Mouse (Mus musculus): ENCODE data around the gene Trim59. TPM values are rescaled to one million over a fixed set of nuclear protein-coding genes. Genes with fewer than 3 reads are reported as not detected.

The Trim59 gene
- total and polyA plus RNA-seq, 3 experiments: 0.20 to 2.2 (median 2.1) TPM

DNA sequence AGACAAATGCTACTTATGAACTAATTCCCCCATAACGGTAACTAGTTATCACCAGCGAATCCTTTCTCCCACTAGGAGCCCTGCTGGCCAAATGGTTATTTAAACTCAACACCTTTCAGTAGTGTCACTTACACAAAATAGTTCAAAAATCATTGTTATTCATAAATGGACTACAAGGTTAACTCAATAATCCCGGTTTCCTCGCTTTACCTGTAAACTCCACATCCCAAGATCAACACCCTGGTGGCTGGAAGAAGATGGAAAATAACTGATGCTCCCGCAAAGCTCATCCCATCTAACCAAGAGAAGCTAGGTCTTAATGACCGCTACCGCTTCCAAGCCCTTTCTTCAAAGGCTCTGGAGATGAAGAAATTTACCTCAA lies 40.5 kb downstream of the Trim59 start:
- intact Hi-C loops (cut with DNase I): loop anchor here (2.0 kb wide), 1 partner anchor 41 kb away; the partner anchor contains the start of gene Trim59
- no peaks in the 10 kb centered on the region for H3K79me2 ChIP-seq (replicated peaks; ENCODE audit: control insufficient read depth, insufficient read depth, low read length)
- no peaks in the 10 kb centered on the region for H3K27me3 ChIP-seq (ENCODE audit: control insufficient read depth, insufficient read depth, low read length)
- peak overlapping the region; percentile 95 for H3K27ac ChIP-seq
- peak overlapping the region; percentile 70 for H3K9ac ChIP-seq (ENCODE audit: low read depth, low read length)
- WGBS: 2% methylated on average over 7 of the region's 7 CpGs
- TF ChIP-seq CTCF (IDR thresholded peaks at IDR 0.05) (peak; percentile 57), EP300 (IDR thresholded peaks at IDR 0.05; ENCODE audit: insufficient read depth, low read depth, low read length) (no peak), POLR2A (IDR thresholded peaks at IDR 0.05; ENCODE audit: insufficient read depth, low read depth, low read length) (no peak)
- H3K4me3 ChIP-seq: peak overlapping the region; percentile 96
- DNase-seq: no peak
- H3K36me3 ChIP-seq (ENCODE audit: control insufficient read depth, insufficient read depth, low read length): peaks cover 4% of the 10 kb centered on the region
- no peaks in the 10 kb centered on the region for H3K4me1 ChIP-seq (ENCODE audit: control insufficient read depth, insufficient read depth, low read length)

DNA sequence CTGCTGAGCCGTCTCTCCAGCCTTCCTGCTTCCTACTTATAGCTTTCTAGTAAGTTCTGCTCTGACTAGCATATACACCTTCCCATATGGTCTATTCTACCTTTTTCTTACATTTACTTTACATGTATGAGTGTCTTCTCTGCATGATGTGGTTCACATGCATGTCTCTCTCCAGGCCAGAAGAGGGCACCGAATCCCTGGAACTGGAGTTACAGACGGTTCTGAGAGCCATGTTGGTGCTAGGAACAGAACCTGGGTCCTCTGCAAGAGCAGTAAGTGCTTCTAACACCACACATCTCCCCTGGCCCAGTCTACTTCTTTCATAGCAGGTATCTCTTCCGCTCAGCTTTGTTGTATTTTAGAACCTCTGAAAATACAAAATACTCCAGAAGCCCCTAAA lies 41.8 kb downstream of the Trim59 start:
- Histone ChIP-seq H3K4me1 (ENCODE audit: control insufficient read depth, insufficient read depth, low read length) (no peaks in the 10 kb centered on the region), H3K27me3 (ENCODE audit: control insufficient read depth, insufficient read depth, low read length) (no peaks in the 10 kb centered on the region), H3K4me3 (no peak overlapping the region), H3K27ac (no peak overlapping the region), H3K79me2 (replicated peaks; ENCODE audit: control insufficient read depth, insufficient read depth, low read length) (no peaks in the 10 kb centered on the region), H3K9ac (ENCODE audit: low read depth, low read length) (no peak overlapping the region), H3K36me3 (ENCODE audit: control insufficient read depth, insufficient read depth, low read length) (peaks cover 2% of the 10 kb centered on the region)
- TF ChIP-seq CTCF (IDR thresholded peaks at IDR 0.05): no peak
- TF ChIP-seq EP300 (IDR thresholded peaks at IDR 0.05; ENCODE audit: insufficient read depth, low read depth, low read length): no peak
- no peak for TF ChIP-seq POLR2A (IDR thresholded peaks at IDR 0.05; ENCODE audit: insufficient read depth, low read depth, low read length)
- intact Hi-C loops (cut with DNase I): no loop called here
- no peak for DNase-seq
- 90% methylated on average over 4 of the region's 4 CpGs for WGBS

GRCm38 (mm10) chr3:68986550-68986949 lies 58.0 kb downstream of the Trim59 start:
- Histone ChIP-seq H3K79me2 (replicated peaks; ENCODE audit: control insufficient read depth, insufficient read depth, low read length) (no peaks in the 10 kb centered on the region), H3K4me3 (no peak overlapping the region), H3K4me1 (ENCODE audit: control insufficient read depth, insufficient read depth, low read length) (no peaks in the 10 kb centered on the region), H3K27me3 (ENCODE audit: control insufficient read depth, insufficient read depth, low read length) (no peaks in the 10 kb centered on the region), H3K27ac (no peak overlapping the region), H3K36me3 (ENCODE audit: control insufficient read depth, insufficient read depth, low read length) (no peaks in the 10 kb centered on the region), H3K9ac (ENCODE audit: low read depth, low read length) (no peak overlapping the region)
- 44% methylated on average over 2 of the region's 2 CpGs for WGBS
- intact Hi-C loops (cut with DNase I): no loop called here
- TF ChIP-seq EP300 (IDR thresholded peaks at IDR 0.05; ENCODE audit: insufficient read depth, low read depth, low read length) (no peak), CTCF (IDR thresholded peaks at IDR 0.05) (no peak), POLR2A (IDR thresholded peaks at IDR 0.05; ENCODE audit: insufficient read depth, low read depth, low read length) (no peak)
- no peak for DNase-seq

Small RNAs within 50 kb of the gene (microRNA-seq; reads per million reads assigned to microRNA genes)
- 4,722 to 15,400 reads per million in 2 experiments for gene Mir15b
- gene Mir16-2: 234 to 385 reads per million in 2 experiments

Other genes with a start within 250 kb of the Trim59 start
- gene 1110032F04Rik, start 175.2 kb downstream of the Trim59 start, total RNA-seq (2021): 1 to 10 TPM in 1 of 2 experiments, under 1 TPM in 1; 0.64 to 1.2 TPM
- 0.44 and 0.76 TPM in 2 replicates for gene 1110032F04Rik, start 175.2 kb downstream of the Trim59 start, polyA plus RNA-seq (2012; rRNA removed)
- gene Ift80, start 40.2 kb downstream of the Trim59 start, total RNA-seq (2021): 1 to 10 TPM; 4.8 to 5.1 TPM
- 1.3 and 3.5 TPM in 2 replicates for gene Ift80, start 40.2 kb downstream of the Trim59 start, polyA plus RNA-seq (2012; rRNA removed)
- gene Smc4, start 40.0 kb downstream of the Trim59 start, total RNA-seq (2021): 10 to 100 TPM; 11.1 to 12.0 TPM
- gene Smc4, start 40.0 kb downstream of the Trim59 start, polyA plus RNA-seq (2012; rRNA removed): 1.5 and 3.3 TPM in 2 replicates
- gene Kpna4, start 82.4 kb upstream of the Trim59 start, total RNA-seq (2021): 10 to 100 TPM; 81.5 to 94.6 TPM
- 14.4 and 29.9 TPM in 2 replicates for gene Kpna4, start 82.4 kb upstream of the Trim59 start, polyA plus RNA-seq (2012; rRNA removed)
- gene Arl14, start 177.7 kb upstream of the Trim59 start, total RNA-seq (2021): not detected
- gene Arl14, start 177.7 kb upstream of the Trim59 start, polyA plus RNA-seq (2012; rRNA removed): not detected in 2 replicates

Data from heart, adult 2 months (tissue).